Mouse (Mus musculus) adrenal gland, adult 18-20 months (tissue): Measurements from ENCODE around the gene Hk1. TPM values are rescaled to one million over a fixed set of nuclear protein-coding genes. Genes with fewer than 3 reads are reported as not detected.

Experiments
- DNase-seq, 2 experiments: peaks; one replicate each; pipeline ENCODE4 v3.0.0; 2021 to 2022; ENCODE audit warnings: low spot score in 2 of 2
- total RNA-seq, 2 experiments: library from RNA; stranded (reverse); gene quantifications; 1 replicate in 1 of 2; 2 replicates in 1 of 2; pipeline ENCODE4 v1.2.3; 2021

Hk1 gene
- total RNA-seq, 2 experiments from 2014 or later = 26.2 to 30.2 TPM

DNA sequence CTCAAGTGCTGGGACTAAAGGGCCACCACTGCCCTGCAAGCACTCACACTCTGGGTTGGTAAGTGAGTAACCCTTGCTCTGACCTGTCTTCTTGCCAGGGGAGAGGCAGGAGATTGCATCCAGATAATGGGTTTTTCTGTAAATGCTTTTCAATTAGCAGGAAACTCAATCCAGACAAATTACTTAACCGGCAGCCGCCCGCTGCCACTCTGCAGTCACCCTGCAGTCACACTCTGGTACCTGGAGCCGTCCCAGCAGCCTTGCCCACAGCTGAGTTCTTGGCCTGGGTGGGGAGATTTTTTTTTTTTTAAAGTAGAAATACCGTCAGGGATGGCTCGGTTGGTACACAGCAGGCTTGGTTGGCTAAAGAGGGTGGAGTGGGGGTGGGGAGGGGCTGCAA lies 151.6 kb downstream of the Hk1 start:
- DNase-seq = no peak

DNA sequence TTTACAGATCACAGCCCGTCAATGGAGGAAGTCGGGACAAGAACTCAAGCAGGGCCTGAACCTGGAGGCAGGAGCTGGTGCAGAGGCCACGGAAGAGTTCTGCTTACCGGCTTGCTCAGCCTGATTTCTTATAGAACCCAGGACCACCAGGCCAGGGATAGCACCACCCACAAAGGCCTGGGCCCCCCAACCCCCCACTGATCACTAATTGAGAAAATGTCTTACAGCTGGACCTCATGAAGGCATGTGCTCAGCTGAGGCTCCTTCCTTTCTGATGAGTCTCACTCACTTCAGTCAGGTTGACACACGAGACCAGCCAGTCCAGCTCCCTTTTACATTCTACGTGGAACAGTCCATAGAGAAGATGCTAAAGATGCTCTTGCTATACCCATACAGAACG lies 153.9 kb downstream of the Hk1 start:
- no peak for DNase-seq

DNA sequence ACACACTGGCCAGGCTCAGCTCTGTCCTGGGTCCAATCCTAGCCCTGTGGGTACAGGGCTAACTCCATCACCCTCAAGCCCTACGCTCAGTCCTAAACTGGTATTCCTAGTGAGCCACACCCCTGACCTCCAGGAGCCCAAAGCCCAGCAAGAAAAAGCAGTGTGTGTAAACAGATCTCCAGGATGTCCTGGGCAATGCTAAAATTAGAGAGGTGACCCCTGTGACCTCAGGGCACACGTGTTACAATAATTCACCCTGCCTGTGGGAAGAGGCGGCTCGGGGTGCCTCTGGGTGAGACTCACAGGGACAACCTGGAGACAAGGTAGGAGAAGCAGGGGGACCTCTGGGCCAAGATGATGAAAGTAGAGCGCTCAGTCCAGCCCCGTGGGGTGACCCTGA lies 155.5 kb downstream of the Hk1 start:
- DNase-seq = no peak

DNA sequence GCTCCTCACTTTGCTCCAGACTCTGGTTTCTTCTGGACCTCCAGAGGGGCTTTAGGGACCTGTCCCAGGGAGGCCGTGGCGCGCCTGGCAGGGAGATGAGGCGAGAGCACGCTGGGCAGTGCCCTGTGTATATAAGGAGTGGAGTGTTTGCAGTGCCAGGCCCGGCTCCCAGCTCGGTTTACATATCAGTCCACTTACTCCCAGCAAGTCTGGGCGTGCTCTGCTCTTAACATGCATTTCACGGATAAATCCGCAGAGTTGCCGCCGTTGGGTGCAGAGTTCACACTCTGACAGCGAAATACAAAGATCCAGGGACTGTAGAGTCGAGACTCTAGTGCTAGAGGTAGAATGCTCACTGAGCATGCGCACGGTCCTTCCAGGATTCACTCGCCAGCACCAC lies 156.9 kb downstream of the Hk1 start:
- DNase-seq = no peak

DNA sequence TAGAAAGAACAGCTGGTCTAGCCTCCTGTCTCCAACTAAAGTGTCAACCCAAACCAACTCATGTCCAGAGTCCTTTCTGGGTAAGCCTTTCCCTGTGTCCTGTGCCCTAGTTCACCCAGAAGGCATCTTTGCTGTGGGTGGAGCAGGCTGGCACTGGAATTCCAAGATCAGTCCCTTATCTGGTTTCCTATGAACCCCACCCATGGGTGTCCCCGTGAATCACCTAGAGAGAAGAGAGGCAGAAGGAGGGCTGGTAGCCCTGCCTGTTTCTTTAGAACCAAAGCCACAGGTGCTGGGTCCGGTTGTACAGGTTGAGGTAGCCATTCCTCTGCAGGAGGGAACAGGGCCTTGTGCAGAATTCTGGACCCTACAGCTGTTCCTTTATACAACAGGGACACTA lies 158.1 kb downstream of the Hk1 start:
- no peak for DNase-seq

DNA sequence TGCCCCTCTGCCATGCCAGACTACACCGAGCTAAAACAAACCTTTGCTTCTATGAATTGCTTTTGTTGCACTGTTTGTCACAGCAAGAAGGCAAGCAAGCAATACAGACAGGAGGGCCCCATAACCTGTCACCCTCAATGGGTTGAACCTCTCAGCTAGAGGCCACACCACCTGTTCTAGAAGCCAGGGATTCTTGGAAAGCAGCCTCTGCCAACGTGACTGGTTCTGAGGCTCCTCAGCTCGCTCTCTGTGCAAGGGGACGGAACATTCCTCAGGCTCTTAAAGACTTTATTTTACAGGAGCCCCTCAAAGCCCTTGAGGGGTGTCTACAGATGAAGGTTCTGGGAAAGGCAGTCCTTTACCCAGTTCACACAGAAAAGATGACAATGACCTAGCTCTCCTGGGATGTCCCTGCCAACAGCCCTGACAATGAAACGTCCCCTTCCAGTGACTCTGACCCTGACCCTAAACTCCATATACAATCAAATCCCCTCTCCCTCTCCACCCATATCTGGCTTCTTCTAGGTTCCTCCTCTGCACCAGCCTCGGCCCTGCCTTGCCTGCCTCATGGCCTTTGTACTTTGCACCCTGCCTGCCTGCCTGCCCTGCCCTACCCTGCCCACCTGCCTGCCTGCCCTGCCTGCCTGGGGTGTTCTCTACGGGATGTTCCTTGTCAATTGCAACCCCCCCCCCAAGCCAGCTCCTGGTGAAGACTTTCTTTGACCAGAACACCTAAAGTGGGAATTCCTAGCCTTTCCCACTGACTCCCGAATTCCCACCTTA lies 158.8 kb downstream of the Hk1 start:
- DNase-seq = no peak

Other genes starting within 250 kb of the Hk1 start
- not detected for gene Neurog3, start 246.8 kb downstream of the Hk1 start, total RNA-seq
- 1 to 10 TPM; 3.9 to 4.0 TPM for gene Fam241b, start 236.0 kb downstream of the Hk1 start, total RNA-seq
- gene Tspan15, start 148.7 kb downstream of the Hk1 start, total RNA-seq = 10 to 100 TPM; 17.9 to 18.9 TPM
- gene Tacr2, start 127.5 kb downstream of the Hk1 start, total RNA-seq = 10 to 100 TPM; 13.0 to 50.3 TPM
- not detected for gene Hkdc1, start 42.6 kb upstream of the Hk1 start, total RNA-seq
- gene 4930507D05Rik, start 69.6 kb upstream of the Hk1 start, total RNA-seq = under 1 TPM; 0.16 to 0.60 TPM
- gene Supv3l1, start 69.8 kb upstream of the Hk1 start, total RNA-seq = 10 to 100 TPM; 32.4 to 33.5 TPM
- 10 to 100 TPM; 49.2 to 54.3 TPM for gene Vps26a, start 106.9 kb upstream of the Hk1 start, total RNA-seq
- 10 to 100 TPM; 48.6 to 55.5 TPM for gene Srgn, start 147.5 kb upstream of the Hk1 start, total RNA-seq
- gene Kif1bp, start 198.5 kb upstream of the Hk1 start, total RNA-seq = 10 to 100 TPM; 45.7 to 57.0 TPM
- 10 to 100 TPM; 75.4 to 79.8 TPM for gene Ddx21, start 222.4 kb upstream of the Hk1 start, total RNA-seq